Mouse (Mus musculus): ENCODE results near the gene Trappc10.

Trappc10 gene

DNA sequence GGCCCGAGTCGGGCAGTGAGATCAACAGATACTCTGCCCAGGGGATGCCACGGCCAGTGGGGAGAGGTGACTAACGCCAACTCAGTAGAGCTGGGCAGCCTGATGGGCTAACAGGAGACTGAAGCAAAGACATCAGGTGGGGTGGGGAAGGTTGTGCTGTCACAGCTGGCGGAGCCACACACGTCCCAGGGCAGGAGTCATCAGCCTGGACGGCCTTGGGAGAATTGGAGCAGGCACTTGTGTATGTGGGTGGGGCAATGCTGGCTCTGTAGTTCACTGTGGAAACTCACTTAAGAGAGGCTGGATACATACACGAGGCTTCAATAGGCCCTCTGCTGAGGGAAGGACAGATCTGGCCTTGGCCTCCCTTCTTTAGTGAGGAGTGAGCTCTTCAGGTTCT lies 83.3 kb downstream of the Trappc10 start:
- in situ Hi-C loops (cut with MboI, MseI), result loop anchor here (5.0 kb wide), 1 partner anchor 129 kb away; no protein-coding TSS in a partner anchor

DNA sequence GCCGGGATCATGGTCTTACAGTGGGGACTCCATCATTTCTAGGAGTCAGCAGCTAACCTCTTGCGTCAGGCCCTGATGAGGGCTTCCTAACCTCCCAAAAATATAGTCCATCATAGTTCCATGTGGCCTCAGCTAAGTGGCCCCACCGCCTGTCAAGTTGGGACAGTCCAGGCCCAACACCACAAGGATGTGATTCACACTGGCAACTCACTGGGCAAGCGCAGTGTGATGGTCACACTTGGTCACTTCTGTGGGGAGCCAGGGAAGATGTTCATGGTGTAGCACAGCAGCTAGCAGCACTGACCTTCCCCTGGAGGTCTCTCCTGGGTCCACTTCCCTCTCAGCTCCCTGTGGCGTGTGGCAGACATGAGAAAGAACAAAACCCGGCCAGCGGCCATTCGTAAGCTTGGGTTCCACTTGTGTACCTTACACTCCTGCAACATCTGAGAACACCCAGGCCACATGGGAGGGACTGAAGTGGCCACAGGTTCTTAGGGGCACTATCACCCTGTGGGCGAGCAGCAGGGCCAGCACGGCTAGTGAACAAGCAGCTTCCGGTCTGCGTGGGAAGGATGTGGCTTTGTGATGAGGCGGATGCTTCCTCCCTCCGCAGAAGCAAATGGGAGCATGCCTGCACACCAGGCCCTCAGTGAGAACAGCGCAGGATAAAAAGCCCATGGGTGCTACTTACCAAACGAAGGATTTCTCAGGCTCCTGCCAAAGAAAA lies 83.9 kb downstream of the Trappc10 start:
- in situ Hi-C loops (cut with MboI, MseI), result loop anchor here (5.0 kb wide), 1 partner anchor 128 kb away; no protein-coding TSS in a partner anchor

DNA sequence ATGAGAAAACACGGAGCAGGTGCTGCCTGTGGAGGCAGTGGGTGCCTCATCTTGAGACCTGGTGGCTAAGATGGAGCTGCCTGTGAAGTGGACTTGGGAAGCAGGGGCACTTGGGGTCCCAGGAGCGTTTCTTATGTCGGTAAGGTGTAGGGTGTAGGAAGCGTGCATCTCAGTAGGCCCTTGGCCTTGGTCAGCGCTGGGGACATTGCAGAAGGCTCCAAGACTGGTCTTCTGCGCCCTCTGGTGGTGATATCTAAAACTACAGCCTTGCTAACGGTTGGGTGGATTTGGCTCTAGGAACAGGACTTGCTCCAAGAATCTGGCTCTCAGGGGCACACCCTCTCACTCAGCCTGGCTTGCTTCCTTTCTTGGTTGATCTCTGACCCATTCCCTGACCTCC lies 84.5 kb downstream of the Trappc10 start:
- in situ Hi-C loops (cut with MboI, MseI), result loop anchor here (5.0 kb wide), 1 partner anchor 128 kb away; no protein-coding TSS in a partner anchor

DNA sequence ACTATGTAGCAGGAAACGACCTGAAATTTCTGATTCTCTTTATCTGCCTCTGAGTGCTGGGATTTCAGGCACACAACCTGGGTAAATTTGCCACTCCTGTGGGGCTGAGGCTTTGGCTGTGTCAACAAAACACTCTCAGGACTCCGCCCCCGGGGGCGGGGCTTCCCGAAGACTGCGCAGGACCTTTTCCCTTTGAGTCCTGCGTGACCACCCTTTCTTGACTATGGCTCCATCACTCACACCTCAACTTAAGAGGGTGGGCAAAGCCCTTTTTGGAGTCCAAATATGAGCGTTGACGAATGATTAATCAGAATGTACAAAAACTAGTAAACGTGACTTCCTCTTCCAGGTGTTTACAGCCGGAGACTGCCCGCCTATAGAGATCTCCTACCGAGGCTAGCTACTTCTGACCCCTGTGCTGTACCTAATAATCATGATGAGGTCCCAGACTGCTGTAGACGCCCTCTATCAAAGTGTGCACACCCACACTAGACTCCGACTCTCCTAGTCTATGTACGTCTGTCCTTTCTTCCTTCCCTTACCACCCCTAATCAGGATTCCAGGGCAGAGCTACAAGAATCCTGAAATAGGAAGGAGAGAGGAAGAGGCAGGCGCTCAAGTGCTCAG lies 85.1 kb downstream of the Trappc10 start:
- in situ Hi-C loops (cut with MboI, MseI), result no loop called here

DNA sequence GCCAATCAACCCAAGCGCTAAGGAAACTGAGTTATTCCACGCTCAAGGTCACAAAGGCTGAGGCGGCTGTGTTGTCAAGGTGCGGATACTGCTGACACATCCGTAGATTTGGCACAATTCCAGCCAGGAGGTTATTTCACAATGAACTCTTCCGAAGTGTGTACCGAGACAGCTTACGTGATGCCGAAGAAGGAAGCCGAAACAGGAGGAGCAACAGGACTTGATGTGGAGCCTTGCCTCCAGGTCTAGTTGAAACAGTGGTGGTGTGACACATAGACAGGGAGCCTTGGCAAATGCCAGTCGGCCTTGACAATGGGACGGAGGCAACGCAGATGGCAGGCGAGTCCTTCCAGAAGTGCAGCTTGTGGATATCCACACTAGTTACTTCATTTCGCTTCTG lies 86.4 kb downstream of the Trappc10 start:
- in situ Hi-C loops (cut with MboI, MseI), result no loop called here

DNA sequence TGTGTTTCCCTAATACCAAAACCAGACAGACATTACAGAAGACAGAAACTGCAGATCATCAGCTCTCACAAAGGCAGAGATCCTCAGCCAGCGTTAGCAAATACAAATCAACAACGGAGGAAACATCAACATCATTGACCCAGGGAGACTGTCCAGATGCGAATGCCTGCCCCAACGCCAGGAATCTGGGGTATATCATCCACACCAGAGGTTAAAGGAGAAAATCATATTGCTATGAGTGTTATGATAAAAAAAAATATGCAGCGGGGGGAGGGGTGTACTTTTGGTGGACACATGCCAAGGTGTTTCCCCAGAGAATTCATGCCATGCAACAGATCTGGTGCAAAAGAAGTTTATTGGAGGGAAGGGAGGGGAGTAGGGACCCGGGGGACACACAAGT lies 87.5 kb downstream of the Trappc10 start:
- in situ Hi-C loops (cut with MboI, MseI), result no loop called here

DNA sequence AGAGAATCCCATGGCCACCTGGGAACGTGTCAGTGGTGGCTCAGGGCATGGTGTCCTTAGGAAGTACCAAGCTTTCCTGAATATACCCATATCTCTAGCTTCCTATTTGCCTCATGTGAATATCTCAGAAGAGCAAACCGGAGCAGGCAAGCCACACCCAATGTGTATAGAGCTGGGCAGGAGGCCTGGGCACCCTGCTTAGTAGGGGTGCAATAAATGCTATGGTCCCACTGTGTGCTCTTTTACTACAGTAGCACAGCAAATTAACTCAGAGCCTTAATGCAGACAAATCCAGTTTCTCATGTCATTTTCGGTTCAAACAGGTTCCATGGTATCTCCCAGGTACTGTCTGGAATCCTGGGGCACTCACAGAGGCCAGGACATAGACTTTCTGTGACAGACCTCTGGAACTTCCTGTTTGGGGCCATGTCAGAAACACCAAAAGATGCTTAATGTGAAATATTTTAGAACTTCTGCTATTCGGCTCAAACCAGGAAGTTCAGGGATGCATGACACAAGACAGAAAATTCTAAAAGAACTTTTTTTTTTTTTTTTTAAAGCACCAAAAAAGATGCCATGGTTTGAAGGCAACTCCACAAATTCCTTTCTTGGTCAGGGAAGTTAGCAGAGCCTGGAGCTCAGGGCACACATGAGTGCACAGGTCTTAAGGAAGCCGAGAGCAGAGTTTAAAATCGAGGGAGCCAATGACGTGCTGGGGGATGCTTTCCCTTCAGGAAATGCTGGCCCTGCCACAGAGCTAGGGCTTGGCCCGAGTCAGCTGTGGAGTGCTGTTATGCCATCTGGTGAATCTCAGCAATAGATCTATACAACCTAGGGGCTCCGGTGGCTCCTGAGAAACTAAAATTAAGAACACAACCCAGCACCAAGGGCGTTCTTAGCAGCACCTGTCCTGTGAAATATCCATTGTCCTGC lies 95.3 kb downstream of the Trappc10 start:
- in situ Hi-C loops (cut with MboI, MseI), result no loop called here

DNA sequence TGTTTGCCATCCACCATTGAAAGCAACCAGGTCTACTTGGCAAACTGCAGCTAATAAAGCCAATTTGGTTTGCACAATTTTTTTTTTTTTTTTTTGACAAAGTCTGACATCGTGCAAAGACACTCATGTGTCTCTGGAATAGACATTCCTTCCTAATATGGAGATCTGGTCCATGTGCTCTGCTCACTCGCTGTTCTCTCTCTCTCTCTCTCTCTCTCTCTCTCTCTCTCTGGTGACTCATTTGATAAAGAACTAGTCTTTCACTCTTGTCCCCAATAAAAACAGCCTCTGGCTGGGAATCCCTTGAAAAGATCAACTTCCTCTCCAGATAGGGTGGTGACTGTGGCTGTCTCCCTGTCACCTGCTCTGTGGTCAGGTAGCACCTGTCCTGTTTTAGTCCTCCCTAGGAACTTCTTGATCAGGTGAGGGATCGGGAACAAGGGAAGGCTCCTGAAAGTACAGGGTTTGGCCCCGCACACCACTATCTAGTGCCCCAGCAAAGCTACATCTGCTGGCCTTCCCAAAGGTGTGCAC lies 96.5 kb downstream of the Trappc10 start:
- in situ Hi-C loops (cut with MboI, MseI), result no loop called here

DNA sequence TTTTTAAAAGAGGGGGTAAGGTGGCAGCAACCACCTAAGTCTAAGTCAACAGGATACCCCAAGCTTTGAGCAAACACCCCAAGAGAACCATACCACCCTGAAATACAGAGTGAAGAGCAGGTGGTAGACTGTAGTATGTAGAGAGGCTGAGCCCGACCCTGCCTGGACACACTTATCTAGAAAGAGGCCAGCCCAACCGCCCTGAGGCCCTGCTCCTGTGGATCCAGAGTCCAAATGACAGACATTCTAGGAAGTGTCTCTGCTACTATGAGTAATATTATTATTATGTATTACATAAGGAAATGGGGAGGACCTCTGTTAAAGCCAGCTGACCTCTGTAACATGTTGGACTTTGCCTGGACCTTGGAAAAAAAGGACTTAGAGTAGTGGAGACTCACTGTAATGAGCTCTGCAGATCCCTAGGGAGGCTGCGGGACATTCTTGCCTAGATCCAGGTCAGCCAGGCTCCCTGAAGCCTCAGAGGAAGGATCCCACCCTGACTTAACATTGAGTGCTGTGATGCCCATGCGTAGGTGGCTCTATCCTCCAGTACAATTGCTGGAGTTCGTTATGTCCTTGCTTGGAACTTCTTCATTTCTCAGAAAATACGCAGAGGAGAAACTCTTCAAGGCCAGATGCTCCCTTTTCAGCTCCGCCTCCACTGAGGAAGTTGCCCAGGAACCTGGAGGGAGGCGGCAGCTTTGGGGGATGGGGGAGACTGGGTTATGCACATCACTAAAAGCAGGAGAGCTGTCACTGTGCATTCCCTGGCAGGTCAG lies 100.5 kb downstream of the Trappc10 start:
- in situ Hi-C loops (cut with MboI, MseI), result no loop called here

DNA sequence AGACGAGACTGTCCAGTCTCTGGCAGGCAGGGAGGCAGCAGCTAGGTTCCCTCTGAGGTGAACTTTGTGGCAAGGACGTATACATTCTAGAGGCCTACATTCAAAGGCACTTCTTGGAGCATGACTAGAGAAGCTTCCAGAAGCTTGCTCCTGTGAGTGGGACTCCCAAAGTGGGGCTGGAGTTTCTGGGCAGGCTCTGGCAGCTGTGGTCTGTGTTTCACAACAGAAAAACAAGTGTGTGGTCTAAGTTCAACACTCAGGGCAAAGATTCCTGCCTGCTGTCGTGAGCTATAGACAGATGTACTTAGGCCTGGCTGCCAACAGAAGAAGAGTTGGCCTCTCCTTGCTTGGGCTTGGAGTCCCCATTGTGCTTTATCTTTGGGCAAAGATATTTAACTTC lies 103.6 kb downstream of the Trappc10 start:
- in situ Hi-C loops (cut with MboI, MseI), result no loop called here

DNA sequence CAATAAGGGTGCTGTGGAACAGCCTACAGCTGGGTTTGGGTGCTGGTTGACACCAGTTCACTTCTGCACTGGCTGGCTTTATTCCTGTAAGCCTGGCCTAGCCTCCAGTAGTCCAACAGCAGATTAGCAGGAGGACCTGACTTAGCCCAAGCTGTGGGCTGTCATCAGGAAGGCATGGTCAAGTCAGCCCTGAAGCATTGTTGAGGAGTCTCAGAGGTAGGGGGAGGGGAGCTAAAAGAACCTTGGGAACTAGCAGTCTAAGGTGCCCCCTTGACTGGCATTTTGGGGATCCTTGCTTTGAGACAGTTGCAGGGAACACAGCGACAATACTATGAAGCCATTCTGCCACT lies 104.2 kb downstream of the Trappc10 start:
- in situ Hi-C loops (cut with MboI, MseI), result no loop called here

DNA sequence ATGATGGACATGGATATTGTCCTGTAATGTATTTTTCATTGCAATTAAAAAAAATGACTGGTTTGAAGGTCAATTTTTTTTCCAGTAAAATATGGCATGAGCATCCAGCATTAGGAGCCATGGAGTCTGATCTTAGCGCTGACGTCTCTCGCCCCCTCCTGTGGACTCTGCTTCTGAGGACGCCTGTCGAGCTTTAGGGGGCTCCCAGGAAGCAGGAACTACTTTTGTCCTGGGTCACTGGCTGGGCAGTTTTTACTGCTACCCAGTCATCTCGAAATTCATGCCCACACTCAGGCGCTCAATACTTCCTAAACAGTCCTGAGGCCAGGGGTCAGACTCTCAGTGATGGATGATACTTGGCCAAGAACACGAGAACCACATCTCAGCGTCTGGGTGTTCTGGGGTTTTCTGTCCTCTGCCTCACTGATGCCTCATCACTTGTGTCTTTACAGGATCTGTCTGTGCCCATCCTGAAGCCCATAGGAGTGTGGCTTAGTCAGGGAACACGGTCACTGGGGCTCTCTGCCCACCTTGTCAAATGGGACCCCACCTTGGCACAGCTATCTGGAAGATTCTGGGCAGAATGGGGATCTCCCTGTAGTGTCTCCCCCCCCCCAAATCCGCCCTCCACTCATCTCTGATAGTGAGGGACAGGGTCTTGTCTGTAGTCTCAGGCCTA lies 104.7 kb downstream of the Trappc10 start:
- in situ Hi-C loops (cut with MboI, MseI), result no loop called here

DNA sequence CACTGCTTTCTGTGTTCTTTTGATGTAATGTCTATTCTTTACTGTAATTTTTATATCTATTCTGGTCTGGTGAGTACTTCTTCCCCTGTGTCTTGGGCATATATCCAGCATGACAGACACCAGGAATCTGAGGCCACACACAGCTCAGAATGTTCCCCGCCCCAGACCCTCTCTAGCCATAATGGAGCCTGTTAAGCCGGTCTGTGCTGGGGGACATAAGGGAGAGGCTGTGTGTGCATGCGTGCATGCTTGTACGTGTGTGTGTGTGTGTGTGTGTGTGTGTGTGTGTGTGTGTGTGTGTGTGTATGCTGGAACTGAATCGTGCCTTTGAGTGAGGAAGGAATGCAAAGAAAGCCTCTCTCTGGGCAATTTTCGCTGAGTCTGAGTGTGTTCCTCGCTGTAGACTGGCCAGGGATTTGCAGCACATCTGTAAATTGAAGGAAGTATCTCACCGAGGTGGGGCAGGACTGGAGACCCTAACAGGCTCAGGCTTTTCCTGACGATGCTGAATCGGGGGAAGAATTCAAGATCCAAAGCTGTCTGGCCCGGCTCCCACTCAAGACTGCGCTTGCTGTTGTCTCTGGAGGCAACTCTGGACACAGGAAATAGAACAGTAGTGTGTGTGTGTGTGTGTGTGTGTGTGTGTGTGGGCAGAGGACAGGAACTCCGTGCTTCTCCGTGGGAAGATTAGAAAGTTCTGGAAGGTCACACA lies 105.5 kb downstream of the Trappc10 start:
- in situ Hi-C loops (cut with MboI, MseI), result no loop called here

DNA sequence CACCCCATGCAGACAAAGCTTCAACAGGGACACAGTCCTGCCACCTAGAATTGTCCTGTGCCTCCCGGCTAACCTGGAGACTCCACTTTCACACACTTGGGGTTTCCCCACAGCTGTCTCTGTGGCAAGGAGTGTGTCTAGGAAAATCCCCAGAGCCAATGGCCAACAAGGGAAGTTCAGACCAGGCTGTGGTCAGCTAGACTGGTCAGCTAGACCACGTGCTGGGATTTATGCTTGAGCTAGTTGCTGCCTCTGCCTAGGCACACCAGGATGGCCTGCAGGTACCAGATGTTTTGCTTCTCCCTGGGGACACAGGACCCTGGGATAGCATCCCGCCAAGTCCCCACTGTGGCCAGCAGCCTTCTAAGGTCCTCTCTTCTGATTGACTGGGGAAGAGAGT lies 107.2 kb downstream of the Trappc10 start:
- in situ Hi-C loops (cut with MboI, MseI), result no loop called here

Data from regulatory T cell (primary cell).